Mouse (Mus musculus) 3134 (cell line): ENCODE results near the gene Ttc6.

Experiments used
- DNase-seq: peaks from one replicate; pipeline ENCODE4 v3.0.0-alpha.2; 2011; ENCODE audit warnings: low spot score; ENCODE audit not compliant: insufficient read length; ENCODE audit errors: extremely low read depth

The Ttc6 gene

DNA sequence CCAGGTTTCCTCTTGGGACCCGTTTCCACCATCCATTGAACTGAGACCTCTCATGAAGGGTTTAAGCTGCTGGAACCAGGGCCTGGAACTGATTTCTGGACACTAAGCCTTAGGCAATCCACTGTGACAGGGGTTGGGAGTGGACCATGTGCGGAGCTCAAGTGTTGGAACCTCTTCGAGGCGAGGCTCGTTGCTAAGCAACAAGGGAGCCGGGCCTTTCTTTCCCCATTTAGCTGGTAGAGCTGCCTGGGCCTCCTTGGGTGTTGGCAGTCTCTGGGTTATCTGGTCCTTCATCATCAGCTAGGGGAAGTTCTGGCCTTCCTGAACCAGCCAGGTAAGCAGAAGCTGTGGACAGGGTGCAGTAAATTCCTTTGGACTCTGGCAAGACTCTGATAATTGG, at the start of gene Ttc6:
Gene Ttc6 (plus strand): TSS at position 205 of the 400 bp plus-strand sequence.
- DNase-seq: no peak

DNA sequence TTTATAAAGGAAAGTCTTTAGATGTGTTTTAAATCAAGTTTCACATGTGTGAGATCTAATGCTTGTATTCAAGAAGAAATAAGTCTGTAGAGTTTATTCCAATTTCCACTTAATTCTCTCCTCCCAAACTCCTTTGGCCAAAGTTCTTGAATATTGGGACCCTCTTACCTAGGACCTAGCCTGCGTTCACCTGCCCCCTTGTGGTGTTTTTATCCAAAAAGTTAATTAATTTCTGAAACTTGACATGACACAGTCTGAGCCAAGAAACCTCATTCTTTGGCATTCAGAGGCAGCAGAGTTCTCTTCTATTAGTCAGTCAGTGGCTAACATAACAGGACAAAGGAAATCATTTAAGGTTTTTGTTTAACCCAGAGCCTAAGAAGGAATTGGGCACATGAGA, 49.4 kb upstream of the Ttc6 start:
- no peak for DNase-seq

DNA sequence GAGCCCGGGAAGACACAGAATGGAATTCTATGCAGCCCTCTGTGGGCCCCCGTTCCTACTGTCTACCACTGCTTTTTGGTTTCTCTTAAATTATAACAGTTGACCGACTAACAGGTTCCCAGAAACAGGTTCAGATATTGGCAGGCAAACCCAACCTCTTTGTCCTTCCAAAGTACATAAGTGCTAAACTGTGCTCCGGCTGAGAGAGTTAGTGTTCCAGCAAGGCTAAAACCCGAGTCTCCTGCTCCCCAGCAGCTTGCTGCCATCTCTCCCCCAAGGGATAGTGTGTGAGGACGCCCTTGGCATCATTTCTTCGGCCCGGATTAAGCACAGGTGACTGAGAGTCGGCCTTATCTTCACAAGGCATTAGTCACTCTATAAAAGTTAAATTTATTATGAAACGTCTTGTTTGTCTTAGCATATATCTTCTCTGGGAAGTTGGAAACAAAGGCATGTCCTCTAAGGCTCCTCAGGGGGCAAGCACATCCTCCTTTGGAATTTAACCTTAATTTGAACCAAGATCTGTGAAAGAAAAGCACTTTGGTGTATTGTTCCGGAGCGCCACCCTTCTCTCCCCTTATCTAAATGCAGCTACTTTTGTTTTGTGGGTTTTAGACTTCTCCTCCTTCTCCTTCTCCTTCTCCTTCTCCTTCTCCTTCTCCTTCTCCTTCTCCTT, 48.1 kb upstream of the Ttc6 start:
- DNase-seq: no peak

DNA sequence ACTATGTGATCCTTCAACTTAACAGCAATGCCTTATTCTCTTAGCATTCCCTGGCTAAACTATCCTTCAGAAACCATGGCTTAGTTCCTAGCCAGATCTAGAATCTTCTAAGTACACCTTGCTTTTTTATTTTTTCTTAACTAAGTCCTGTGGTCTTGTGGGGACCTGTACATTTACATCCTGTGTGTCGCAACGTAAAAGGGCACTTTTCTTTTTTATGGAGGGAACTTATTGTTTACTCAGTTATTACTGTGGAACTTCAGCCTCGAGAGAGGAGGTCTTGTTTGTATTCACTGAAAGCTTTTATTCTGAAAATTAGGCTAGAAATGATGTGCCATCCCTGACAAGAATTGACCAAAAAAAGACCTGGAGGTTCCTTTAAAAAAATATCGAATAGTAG, 35.6 kb upstream of the Ttc6 start:
- no peak for DNase-seq

DNA sequence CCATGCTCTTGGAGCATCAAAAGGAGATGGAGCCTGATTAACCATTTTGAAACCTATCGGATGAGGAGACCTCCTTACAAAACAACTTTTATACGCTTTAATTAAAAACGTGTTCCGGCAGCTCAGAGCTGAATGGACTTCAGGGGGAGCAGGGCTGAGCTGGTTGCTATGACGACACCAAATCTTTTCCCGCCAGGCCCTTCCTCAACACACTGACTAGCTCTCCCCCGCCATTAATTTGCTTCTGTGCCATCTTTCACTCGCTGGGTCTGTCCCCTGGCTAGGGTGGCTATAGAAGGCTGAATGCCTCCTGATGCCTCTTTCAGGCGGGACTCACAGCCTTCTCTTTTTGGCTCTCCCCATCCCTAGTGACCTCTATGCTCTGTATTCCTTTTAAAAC, 33.4 kb upstream of the Ttc6 start:
- no peak for DNase-seq

DNA sequence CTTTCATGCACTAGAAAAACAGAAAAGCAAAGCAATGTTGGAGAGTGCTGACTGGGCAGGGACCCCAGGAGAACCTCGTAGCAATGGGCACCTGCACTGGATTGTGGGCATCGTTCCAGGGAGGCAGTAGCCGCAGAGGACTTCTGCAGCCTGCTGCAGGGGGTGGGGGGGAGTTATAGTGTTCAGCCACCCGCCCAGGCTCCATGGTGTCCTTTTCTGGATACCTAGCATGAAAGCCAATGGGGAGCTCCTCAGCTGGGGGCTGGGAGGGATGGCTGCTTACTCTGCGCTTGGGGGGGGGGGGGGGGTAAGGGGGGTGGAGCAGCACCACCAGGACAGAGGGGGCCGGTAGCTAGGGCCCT, 29.4 kb upstream of the Ttc6 start:
- DNase-seq: no peak

DNA sequence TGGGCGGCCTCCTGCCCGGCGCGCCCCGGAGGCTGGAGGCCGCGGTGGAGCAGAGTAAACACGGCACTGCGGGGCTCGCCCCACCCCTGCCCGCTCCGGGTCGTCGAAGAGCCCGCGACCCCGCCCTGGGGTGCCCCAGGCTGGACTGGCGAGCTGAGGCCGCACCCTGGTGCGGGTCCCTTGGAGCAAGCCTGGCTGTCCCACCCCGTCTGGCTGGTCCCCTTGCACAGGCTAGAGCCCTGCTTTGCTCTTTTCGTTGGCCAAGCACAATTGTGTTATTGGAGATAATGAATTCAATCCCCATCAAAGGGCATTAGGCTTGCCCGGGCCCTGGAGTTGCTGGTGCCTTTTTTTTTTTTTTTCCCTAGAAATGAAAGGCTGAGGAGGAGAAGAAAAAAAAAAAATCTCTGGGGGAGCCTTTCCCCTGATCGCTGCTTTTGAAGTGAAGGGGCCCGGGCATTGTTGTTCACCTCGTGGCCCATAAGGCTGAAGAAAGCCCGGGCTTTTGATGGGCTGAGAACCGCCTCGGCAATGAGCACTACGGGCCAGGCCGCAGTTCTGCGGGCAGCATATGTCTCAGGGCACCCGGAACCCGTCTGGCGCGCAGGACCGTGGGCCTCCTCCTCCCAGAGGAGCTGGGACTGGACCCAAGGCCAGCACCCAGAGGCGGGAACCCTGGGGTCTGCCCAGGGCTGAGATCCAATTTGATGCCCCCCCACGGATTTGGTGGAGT, 28.9 kb upstream of the Ttc6 start:
- no peak for DNase-seq

DNA sequence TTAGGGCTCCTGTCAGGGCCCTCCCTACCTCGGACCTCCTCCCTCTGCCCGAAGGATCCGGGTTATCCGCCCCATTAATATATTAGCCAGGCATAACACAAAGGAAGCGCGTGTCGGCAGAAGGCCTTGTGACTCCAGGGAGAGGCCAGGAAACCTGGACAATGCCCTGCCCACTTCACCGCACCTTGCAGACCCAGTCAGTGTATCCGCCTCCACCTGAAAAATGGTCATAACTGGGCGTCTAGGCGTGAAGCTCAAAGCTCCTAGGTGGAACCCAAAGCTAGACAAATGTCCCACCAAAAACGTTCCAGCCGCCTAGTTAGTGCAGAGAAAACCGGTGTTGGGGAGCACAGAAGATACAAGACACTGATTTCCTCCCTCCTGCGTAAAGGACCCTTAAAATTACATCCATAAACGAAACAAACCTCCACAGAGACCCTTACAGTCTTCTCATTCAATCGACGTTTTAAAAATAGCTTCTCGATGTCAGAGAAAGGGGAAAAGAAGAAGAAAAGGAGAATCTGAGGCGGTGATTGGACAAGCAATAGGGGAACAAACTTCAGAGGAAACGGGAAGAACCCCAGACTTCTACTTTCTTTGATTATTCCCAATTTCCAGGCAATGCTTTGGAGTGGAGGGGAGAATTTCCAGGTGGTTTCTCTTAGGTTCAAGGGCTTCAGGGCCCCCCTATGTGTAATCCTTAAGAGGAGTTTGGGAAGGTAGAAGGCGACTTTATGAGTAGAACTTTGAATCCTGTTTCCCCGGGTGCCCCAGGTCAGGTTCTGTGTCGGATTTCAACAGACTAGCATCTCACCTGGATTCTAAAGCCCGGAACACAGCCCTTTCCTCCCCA, 27.6 kb upstream of the Ttc6 start:
- DNase-seq: no peak

DNA sequence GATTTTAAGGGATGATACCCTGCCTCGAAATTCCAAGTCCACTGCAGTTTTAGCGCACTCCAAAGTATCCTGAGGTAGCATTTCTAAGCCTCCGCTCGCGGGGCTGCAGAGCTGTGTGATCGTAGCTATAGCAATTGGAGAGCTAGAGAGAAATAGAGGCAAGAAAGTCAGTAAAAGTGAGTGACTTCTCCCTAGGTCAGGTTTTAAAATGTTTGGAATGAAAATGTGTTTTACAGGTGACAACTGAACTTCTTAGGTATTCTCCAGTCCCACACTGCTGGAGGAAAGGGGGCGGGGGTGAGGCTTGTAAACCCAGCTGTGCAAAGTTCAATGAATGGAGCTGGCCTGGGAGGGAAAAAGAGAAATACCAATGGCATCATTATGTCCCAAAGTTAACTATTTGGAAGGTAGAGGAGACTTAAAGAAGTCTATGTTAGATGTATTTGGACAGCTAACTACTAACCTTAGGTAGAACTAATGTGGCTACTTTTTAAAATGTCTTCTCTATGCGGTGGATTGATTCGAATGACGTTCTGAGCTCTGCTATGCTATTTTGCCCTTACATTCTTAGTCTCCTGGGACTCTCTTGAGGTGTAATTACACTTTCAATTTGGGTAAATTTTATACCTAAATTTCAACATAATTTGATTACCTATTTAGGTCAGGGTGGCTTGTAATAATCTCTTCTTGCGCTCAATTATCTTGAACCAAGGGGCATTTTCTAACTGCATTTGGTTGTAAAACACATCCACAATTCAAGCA, 26.8 kb upstream of the Ttc6 start:
- no peak for DNase-seq

DNA sequence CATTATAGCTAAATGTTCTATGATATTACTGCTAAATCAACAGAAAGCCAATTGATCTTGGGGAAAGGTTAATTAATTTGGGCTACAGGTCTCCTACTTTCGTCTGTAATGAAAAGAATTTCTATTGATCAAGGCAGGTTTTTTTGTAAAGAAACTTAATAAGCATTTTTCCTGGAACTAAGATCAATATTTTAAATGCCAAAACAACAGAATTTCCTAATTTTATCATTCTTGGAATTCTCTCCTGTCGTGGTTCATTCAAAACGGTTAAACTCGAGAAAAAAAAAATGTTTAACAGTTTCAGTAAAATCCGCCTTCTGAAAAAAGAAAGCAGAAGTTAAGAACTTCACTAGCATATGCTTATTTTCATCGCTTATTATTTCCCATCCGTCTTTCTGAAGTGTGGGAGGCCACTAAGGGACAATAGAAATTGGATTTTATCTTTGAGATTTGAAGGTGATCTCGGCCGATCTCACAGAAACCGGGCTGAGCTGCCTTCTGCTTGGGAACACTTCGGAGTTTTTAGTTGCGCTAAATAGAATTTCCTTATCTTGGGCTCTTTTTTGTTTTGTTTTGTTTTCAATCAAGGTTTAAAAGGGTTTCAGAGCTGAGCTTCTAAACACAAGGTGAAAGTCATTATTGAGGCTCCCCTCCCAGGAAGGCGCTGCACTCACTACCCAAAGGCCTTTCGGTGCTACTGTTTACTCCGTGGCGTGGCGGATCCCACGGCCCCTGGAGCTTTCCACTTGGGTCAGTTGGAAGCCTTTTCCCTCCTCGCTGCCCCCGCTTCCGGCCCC, 25.9 kb upstream of the Ttc6 start:
- DNase-seq: no peak

DNA sequence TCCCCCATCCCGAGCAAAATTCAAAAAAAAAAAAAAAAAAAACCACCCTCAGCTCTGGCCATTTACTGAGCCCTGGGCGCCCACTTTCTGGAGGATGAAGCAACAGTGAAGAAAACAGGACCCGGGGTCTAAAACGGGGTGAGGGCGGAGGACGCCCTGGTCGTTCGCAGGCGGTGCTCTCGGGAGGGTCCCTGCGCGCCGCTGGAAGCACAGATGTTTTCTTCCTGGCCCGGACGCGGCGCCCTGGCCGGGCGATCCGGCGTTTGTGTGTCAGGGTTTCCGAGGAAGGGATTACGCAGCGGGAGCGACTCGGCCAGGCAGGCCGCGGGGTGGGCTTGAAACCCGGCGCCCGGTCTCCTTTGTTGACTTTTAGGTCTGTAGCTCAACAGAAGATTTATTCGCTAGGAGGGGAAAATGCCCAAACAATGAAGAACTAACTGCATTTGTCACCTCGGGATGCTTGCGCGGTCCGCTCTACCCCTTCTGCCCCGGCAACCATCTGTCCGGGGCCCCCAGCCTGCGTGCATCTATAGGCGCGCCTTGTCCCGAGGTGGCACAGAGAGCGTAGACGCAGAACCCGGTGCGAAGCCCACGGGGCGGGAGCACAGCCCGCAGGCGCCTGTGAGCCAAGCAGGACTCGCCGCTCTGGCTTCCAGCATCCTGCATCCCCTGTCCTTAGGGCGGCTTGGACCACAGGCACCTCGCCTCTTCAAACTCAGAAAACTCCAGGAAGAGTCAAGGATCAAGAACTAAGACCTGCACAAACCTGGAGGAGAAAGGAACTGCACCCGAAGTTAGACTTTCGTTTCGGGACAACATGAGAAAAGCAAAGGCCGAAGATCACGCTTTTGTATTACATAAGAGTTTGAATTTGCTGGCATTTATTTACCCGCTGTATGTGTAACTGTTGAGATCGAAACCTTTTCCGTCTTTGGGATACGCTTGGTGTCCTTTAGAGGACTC, 25.0 kb upstream of the Ttc6 start:
- no peak for DNase-seq

DNA sequence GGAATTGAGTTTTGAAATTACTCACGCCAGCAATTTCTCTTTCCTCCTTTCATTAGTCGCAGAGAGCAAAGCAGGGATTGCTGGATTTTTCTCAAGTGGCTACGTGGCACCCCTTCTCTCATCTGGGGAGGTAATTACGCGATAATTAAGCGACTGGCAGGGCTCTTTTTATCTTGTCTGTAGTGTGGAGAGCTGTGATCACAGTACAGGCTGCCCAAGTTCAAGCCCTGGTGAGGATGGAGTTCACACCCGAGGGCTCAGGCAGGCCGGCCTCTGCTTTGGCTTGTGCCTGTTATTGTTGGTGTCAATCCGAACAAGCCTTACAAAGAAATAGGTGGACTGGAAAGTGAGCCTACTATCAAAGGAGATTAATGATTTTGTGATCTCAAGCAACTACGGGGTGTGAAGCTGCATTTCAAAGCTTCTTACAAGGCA, 24.3 kb upstream of the Ttc6 start:
- DNase-seq: no peak

DNA sequence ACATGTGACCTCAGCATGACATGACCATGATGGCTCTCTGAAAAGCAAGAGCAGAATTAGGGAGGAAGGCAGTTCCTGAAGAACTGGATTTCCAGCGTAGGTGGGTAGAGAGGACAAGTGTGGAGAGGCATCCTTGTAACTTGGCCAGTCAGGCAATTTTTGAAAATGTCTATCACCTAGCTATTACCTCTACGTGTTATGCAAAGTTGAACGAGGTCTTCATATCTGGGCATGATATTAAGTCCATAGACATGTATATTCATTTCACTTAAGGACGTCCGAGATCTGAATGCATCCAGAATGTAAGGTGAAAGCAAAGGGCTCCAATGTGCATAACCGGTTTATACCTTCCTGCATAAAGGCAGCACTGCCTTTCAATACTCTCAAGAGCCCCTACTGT, 22.8 kb upstream of the Ttc6 start:
- no peak for DNase-seq

DNA sequence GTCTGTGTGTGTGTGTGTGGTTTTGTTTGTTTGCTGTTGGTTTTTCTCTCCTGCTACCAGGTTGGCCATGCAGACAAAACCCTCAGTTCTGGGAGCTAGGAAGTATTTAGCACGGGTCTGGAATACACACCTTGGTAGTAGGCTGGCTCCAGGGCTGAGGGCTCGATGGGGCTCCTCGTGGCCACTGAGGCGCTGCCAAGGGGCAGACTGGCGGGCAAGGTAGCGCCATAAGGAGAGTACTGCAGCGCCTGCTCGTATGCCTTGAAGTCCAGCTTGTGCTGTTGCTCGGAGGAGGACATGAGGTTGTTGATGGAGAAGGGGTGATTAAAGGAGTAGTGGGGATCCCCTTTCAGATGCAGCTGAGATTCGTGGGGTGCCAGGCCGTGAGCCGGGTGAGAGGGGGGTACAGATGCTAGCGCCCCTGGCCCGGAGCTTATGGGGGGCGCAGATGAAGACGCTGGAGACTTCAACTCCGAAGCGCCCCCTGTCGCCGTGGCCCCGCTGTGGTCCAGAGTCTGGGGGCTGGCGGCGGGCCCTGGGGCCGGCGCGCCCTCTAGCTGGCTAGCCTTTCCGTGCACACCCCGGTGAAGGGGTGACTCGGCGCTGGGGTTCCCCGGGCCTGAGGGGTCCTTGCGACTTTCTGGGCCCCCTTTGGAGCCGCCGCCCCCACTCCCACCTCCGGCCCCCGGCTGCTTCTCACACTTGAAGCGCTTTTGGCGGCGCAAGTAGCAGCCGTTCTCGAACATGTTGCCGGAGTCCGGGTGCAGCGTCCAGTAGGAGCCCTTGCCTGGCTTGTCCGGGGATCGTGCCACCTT, 21.8 kb upstream of the Ttc6 start:
- DNase-seq: no peak

DNA sequence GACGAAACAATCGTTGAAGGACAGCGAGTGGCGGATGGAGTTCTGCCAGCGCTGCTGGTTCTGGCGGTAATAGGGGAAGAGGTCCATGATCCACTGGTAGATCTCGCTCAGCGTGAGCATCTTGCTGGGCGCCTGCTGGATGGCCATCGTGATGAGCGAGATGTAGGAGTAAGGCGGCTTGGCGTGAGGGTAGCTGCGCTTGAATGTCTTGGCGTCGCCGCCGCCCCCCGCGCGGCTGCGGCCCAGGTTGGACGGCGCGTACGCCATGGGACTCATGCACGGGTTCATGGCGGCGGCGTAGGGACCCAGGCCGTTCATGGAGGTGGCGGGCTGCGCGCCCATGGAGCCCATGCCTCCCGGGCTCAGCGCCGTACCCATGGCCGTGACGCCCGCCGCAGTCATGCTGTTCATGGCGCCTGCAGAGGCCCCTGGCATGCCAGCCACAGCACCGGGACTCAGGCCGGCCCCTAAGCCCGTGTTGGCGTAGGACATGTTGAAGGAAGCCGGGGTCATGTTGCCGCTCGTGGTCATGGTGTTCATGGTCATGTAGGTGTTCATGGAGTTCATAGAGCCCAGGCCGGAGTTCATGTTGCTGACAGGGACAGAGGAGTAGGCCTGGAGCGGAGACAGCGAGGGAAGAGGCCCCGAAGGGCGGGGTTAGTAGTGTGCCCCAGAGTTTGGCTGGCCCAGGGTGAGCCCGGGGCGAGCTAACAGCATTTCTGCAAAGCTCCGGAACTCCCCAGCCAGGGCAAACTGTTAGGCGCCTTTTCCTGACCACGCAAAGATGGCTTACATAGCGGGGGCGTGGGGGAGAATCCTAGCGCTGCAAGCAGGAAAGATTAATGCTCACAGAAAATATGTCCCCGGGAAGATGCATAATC, 20.9 kb upstream of the Ttc6 start:
- no peak for DNase-seq

DNA sequence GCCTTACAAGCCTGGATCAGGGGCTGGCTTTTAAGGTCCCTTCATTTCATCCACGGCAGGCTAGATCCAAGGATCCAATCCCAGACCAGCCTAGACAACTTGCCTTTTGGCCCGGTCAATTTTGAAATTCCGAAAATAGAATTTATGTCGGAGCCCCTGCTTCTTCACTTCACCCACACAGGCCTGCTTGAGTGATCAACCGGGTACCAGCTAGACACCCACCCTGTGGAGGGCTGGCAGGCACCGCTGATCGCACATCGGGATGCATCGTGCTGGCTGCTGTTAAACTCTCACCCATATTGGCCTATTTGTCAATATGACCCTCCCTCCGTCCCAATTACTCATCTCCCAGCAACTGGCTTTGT, 20.3 kb upstream of the Ttc6 start:
- DNase-seq: no peak

DNA sequence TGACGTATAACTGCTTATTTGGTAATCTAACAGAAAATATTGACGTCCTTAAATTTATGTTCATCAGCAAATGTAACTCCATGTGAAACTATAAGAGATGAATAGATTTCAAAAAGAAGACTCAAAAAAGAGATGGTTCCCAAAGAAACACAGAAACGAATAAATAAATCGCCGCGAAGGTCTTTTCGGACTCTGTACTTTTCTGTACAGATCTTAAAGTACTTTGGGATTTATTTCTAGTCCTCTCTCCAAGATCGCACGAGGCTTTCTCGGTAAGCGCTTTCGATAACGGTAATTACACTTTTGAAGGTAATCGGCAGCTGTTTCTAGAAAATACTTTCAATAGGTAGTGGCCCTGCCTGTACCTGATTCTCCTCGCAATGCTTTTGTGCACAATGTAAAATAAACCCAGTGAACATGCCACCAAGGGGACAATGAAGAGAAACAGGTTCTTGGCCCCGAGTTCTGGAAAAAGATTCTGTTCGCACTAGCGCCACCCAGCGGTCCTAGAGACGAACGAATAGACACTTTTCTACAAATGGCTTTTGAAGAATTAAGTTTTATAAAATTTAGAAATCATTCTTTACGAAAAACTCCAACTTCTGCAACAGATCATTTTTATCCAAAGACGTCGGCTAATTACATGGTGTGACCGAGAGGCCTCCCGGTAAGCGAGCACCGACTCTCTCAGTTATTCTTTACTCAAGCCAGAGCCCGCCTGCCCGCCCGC, 19.1 kb upstream of the Ttc6 start:
- DNase-seq: no peak
